ENCODE assay signal across 8 mouse cellular contexts in the genomic region with DNA sequence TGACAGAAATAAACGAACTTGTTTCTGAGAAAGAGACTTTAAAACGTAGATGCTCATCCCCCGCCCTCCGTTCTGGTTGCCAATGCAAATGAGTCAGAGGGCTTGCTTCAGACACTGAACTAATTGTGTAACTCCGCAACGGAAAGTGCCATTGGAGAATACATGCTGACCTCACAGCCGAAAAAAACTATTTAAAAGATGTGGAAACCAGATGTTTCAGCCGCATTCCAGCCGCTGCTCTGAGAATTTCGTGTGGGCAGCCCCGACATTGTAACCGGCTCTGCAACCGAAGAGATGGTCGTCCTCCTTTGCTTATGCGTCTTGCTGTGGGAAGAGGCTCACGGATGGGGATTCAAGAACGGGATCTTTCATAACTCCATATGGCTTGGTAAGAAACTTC. TPM values are rescaled to one million over a fixed set of nuclear protein-coding genes. Genes with fewer than 3 reads are reported as not detected.
DNase-seq lines count a peak whose midpoint lies in the region.

A gene (plus strand): TSS at position 128 of the 400 bp plus-strand sequence.

- intact Hi-C loops in gastrocnemius, postnatal 36 days (cut with DNase I): no loop called here

- DNase-seq in adipocyte (ENCODE audit: low spot score): peak; percentile 89
- peak; percentile 90 for DNase-seq in embryo, embryonic 10.5 days (ENCODE audit: low spot score)
- DNase-seq in gastrocnemius, postnatal 36 days: peak; percentile 47 to 51
- peak; percentile 75 for DNase-seq in hindlimb bud, embryonic 11.5 days (ENCODE audit: extremely low spot score, low read depth, low spot score)
- peak; percentile 29 to 54 for DNase-seq in left cerebral cortex, adult 8-10 months (ENCODE audit: low spot score in 2 of 2)
- peak; percentile 82 for DNase-seq in lung, postnatal 36 days
- peak; percentile 28 for DNase-seq in ovary, postnatal 36 days (ENCODE audit: low spot score)
- no peak for DNase-seq in natural killer cell, adult 2 months (ENCODE audit: low spot score in 2 of 2)

RNA-seq across cellular contexts. Expression of the gene that starts here (rescaled TPM):
- 1 to 10 TPM in 1 of 2 experiments, under 1 TPM in 1; 0.86 to 1.1 TPM for total RNA-seq in gastrocnemius, postnatal 36 days (2021)
- 10 to 100 TPM; 10.8 to 13.1 (median 11.9) TPM for total RNA-seq in left cerebral cortex, adult 8-10 months (2022)

Comparison
In these comparisons a context has a peak if more than half of its experiments do, and no peak if none do; other contexts are left out.
1. RNA of the gene that starts here (total RNA-seq): 10.8 to 13.1 TPM in left cerebral cortex, adult 8-10 months; 0.86 to 1.1 TPM in gastrocnemius, postnatal 36 days; every median in the first group is over 4 times any median in the second.
2. DNase-seq: peak in adipocyte (single experiment), embryo, embryonic 10.5 days (single experiment), gastrocnemius, postnatal 36 days (2 of 2), hindlimb bud, embryonic 11.5 days (single experiment), left cerebral cortex, adult 8-10 months (2 of 2), lung, postnatal 36 days (single experiment) and ovary, postnatal 36 days (single experiment); none in natural killer cell, adult 2 months (0 of 2).